Mouse (Mus musculus): ENCODE measurements around the gene Frmpd4. TPM values are rescaled to one million over a fixed set of nuclear protein-coding genes. Genes with fewer than 3 reads are reported as not detected.

Frmpd4 gene
- polyA plus RNA-seq (2014; fragmentation: Nextera tagmentation; extraction: Ambion mirVana) = 0.03 TPM in 1 of 2 replicates, not detected in the other

GRCm38 (mm10) chrX:168577131-168577530, at the start of gene Frmpd4:
Gene Frmpd4, minus strand, starts transcription at chrX:168577231.
- ATAC-seq (replicated peaks; ENCODE audit: low FRiP score) = no peak
- 0 out of 2 replicates have a peak, but pooled peaks cover 2% of the 10 kb centered on the region for H3K27me3 ChIP-seq (replicated peaks; ENCODE audit: control insufficient read depth, insufficient read depth, low read length)
- no peak within 1 kb of the TSS for H3K4me3 ChIP-seq (ENCODE audit: low read depth, low read length)
- no peak within 1 kb of the TSS for H3K9ac ChIP-seq (ENCODE audit: low read depth, low read length)
- no peak within 1 kb of the TSS for H3K4me2 ChIP-seq
- no peaks in the 10 kb centered on the region for H3K4me1 ChIP-seq (replicated peaks; ENCODE audit: control insufficient read depth, insufficient read depth, low read length)
- WGBS = 73% methylated on average over 5 of the region's 5 CpGs
- no peak for DNase-seq (ENCODE audit: low spot score)
- H3K27ac ChIP-seq (ENCODE audit: low read depth, low read length) = no peak within 1 kb of the TSS
- no peaks in the 10 kb centered on the region for H3K36me3 ChIP-seq (ENCODE audit: control insufficient read depth, insufficient read depth, low read length)
- H3K9me3 ChIP-seq (ENCODE audit: control insufficient read depth, low read length) = no peaks in the 10 kb centered on the region

GRCm38 (mm10) chrX:168595193-168595592, 18.2 kb upstream of the Frmpd4 start:
- Histone ChIP-seq H3K4me2 (no peak overlapping the region), H3K36me3 (ENCODE audit: control insufficient read depth, insufficient read depth, low read length) (no peaks in the 10 kb centered on the region), H3K27me3 (replicated peaks; ENCODE audit: control insufficient read depth, insufficient read depth, low read length) (peaks cover 3% of the 10 kb centered on the region; the same call in 1 of the 2 replicates), H3K27ac (ENCODE audit: low read depth, low read length) (no peak overlapping the region), H3K4me1 (replicated peaks; ENCODE audit: control insufficient read depth, insufficient read depth, low read length) (no peaks in the 10 kb centered on the region), H3K4me3 (ENCODE audit: low read depth, low read length) (no peak overlapping the region), H3K9me3 (ENCODE audit: control insufficient read depth, low read length) (no peaks in the 10 kb centered on the region), H3K9ac (ENCODE audit: low read depth, low read length) (no peak overlapping the region)
- 57% methylated on average over 5 of the region's 5 CpGs for WGBS
- no peak for ATAC-seq (replicated peaks; ENCODE audit: low FRiP score)
- no peak for DNase-seq (ENCODE audit: low spot score)

GRCm38 (mm10) chrX:168584303-168584702, 7.3 kb upstream of the Frmpd4 start:
- Histone ChIP-seq H3K4me2 (no peak overlapping the region), H3K9ac (ENCODE audit: low read depth, low read length) (no peak overlapping the region), H3K9me3 (ENCODE audit: control insufficient read depth, low read length) (no peaks in the 10 kb centered on the region), H3K27me3 (replicated peaks; ENCODE audit: control insufficient read depth, insufficient read depth, low read length) (no peaks in the 10 kb centered on the region), H3K4me1 (replicated peaks; ENCODE audit: control insufficient read depth, insufficient read depth, low read length) (no peaks in the 10 kb centered on the region), H3K4me3 (ENCODE audit: low read depth, low read length) (no peak overlapping the region), H3K36me3 (ENCODE audit: control insufficient read depth, insufficient read depth, low read length) (no peaks in the 10 kb centered on the region), H3K27ac (ENCODE audit: low read depth, low read length) (no peak overlapping the region)
- DNase-seq (ENCODE audit: low spot score) (no peak), ATAC-seq (replicated peaks; ENCODE audit: low FRiP score) (no peak)
- WGBS = 44% methylated on average over 1 of the region's 1 CpGs

GRCm38 (mm10) chrX:168571808-168572207, 5.2 kb downstream of the Frmpd4 start:
- Histone ChIP-seq H3K4me2 (no peak overlapping the region), H3K4me3 (ENCODE audit: low read depth, low read length) (no peak overlapping the region), H3K27ac (ENCODE audit: low read depth, low read length) (no peak overlapping the region), H3K27me3 (replicated peaks; ENCODE audit: control insufficient read depth, insufficient read depth, low read length) (peaks cover 4% of the 10 kb centered on the region; the same call in 1 of the 2 replicates), H3K36me3 (ENCODE audit: control insufficient read depth, insufficient read depth, low read length) (no peaks in the 10 kb centered on the region), H3K9ac (ENCODE audit: low read depth, low read length) (no peak overlapping the region), H3K4me1 (replicated peaks; ENCODE audit: control insufficient read depth, insufficient read depth, low read length) (no peaks in the 10 kb centered on the region), H3K9me3 (ENCODE audit: control insufficient read depth, low read length) (no peaks in the 10 kb centered on the region)
- DNase-seq (ENCODE audit: low spot score) (no peak), ATAC-seq (replicated peaks; ENCODE audit: low FRiP score) (no peak)
- 51% methylated on average over 4 of the region's 4 CpGs for WGBS

- no peak overlapping the region for H3K4me3 ChIP-seq (ENCODE audit: low read depth, low read length)
- no peaks in the 10 kb centered on the region for H3K4me1 ChIP-seq (replicated peaks; ENCODE audit: control insufficient read depth, insufficient read depth, low read length)
- H3K27ac ChIP-seq (ENCODE audit: low read depth, low read length) = no peak overlapping the region
- no peak overlapping the region for H3K9ac ChIP-seq (ENCODE audit: low read depth, low read length)
- DNase-seq (ENCODE audit: low spot score) (no peak), ATAC-seq (replicated peaks; ENCODE audit: low FRiP score) (no peak)
- no peak overlapping the region for H3K4me2 ChIP-seq
- whole genome bisulfite sequencing = 73% methylated on average over 5 of the region's 5 CpGs
- H3K36me3 ChIP-seq (ENCODE audit: control insufficient read depth, insufficient read depth, low read length) = no peaks in the 10 kb centered on the region
- H3K27me3 ChIP-seq (replicated peaks; ENCODE audit: control insufficient read depth, insufficient read depth, low read length) = peaks cover 2% of the 10 kb centered on the region; the same call in 1 of the 2 replicates
- no peaks in the 10 kb centered on the region for H3K9me3 ChIP-seq (ENCODE audit: control insufficient read depth, low read length)
These were observed 7.8 kb downstream of the Frmpd4 start for GRCm38 (mm10) chrX:168569231-168569630.

- 38% methylated on average over 1 of the region's 1 CpGs for WGBS
- no peaks in the 10 kb centered on the region for H3K27me3 ChIP-seq (replicated peaks; ENCODE audit: control insufficient read depth, insufficient read depth, low read length)
- no peak for DNase-seq (ENCODE audit: low spot score)
- H3K4me3 ChIP-seq (ENCODE audit: low read depth, low read length) = no peak overlapping the region
- ATAC-seq (replicated peaks; ENCODE audit: low FRiP score) = no peak
- no peaks in the 10 kb centered on the region for H3K4me1 ChIP-seq (replicated peaks; ENCODE audit: control insufficient read depth, insufficient read depth, low read length)
- no peak overlapping the region for H3K27ac ChIP-seq (ENCODE audit: low read depth, low read length)
- no peaks in the 10 kb centered on the region for H3K9me3 ChIP-seq (ENCODE audit: control insufficient read depth, low read length)
- no peak overlapping the region for H3K4me2 ChIP-seq
- H3K36me3 ChIP-seq (ENCODE audit: control insufficient read depth, insufficient read depth, low read length) = no peaks in the 10 kb centered on the region
- no peak overlapping the region for H3K9ac ChIP-seq (ENCODE audit: low read depth, low read length)
These were observed 71.8 kb downstream of the Frmpd4 start for GRCm38 (mm10) chrX:168505254-168505653.

- Histone ChIP-seq H3K36me3 (ENCODE audit: control insufficient read depth, insufficient read depth, low read length) (no peaks in the 10 kb centered on the region), H3K4me1 (replicated peaks; ENCODE audit: control insufficient read depth, insufficient read depth, low read length) (no peaks in the 10 kb centered on the region), H3K27ac (ENCODE audit: low read depth, low read length) (no peak overlapping the region), H3K9me3 (ENCODE audit: control insufficient read depth, low read length) (no peaks in the 10 kb centered on the region), H3K27me3 (replicated peaks; ENCODE audit: control insufficient read depth, insufficient read depth, low read length) (no peaks in the 10 kb centered on the region), H3K4me2 (no peak overlapping the region), H3K4me3 (ENCODE audit: low read depth, low read length) (no peak overlapping the region), H3K9ac (ENCODE audit: low read depth, low read length) (no peak overlapping the region)
- no peak for DNase-seq (ENCODE audit: low spot score)
- ATAC-seq (replicated peaks; ENCODE audit: low FRiP score) = no peak
- WGBS = 70% methylated on average over 2 of the region's 2 CpGs
These were observed 121.8 kb downstream of the Frmpd4 start for GRCm38 (mm10) chrX:168455233-168455632.

GRCm38 (mm10) chrX:168431206-168431605, 145.8 kb downstream of the Frmpd4 start:
- H3K9ac ChIP-seq (ENCODE audit: low read depth, low read length) = no peak overlapping the region
- H3K36me3 ChIP-seq (ENCODE audit: control insufficient read depth, insufficient read depth, low read length) = no peaks in the 10 kb centered on the region
- H3K4me3 ChIP-seq (ENCODE audit: low read depth, low read length) = no peak overlapping the region
- no peak for DNase-seq (ENCODE audit: low spot score)
- ATAC-seq (replicated peaks; ENCODE audit: low FRiP score) = no peak
- no peak overlapping the region for H3K27ac ChIP-seq (ENCODE audit: low read depth, low read length)
- WGBS = 78% methylated on average over 1 of the region's 1 CpGs
- no peak overlapping the region for H3K4me2 ChIP-seq
- no peaks in the 10 kb centered on the region for H3K4me1 ChIP-seq (replicated peaks; ENCODE audit: control insufficient read depth, insufficient read depth, low read length)
- no peaks in the 10 kb centered on the region for H3K27me3 ChIP-seq (replicated peaks; ENCODE audit: control insufficient read depth, insufficient read depth, low read length)
- no peaks in the 10 kb centered on the region for H3K9me3 ChIP-seq (ENCODE audit: control insufficient read depth, low read length)

GRCm38 (mm10) chrX:168429814-168430213, 147.2 kb downstream of the Frmpd4 start:
- Histone ChIP-seq H3K4me3 (ENCODE audit: low read depth, low read length) (no peak overlapping the region), H3K9me3 (ENCODE audit: control insufficient read depth, low read length) (no peaks in the 10 kb centered on the region), H3K4me1 (replicated peaks; ENCODE audit: control insufficient read depth, insufficient read depth, low read length) (no peaks in the 10 kb centered on the region), H3K4me2 (no peak overlapping the region), H3K9ac (ENCODE audit: low read depth, low read length) (no peak overlapping the region), H3K27ac (ENCODE audit: low read depth, low read length) (no peak overlapping the region), H3K27me3 (replicated peaks; ENCODE audit: control insufficient read depth, insufficient read depth, low read length) (no peaks in the 10 kb centered on the region), H3K36me3 (ENCODE audit: control insufficient read depth, insufficient read depth, low read length) (no peaks in the 10 kb centered on the region)
- DNase-seq (ENCODE audit: low spot score) (no peak), ATAC-seq (replicated peaks; ENCODE audit: low FRiP score) (no peak)
- 84% methylated on average over 4 of the region's 4 CpGs for WGBS
